Mouse (Mus musculus) thymus, postnatal 36 days (tissue): Measurements from ENCODE around the gene Nsmce1.
A peak's percentile ranks its signal among the peaks of the same experiment; 100 is the strongest.

ENCODE experiments used
- DNase-seq, 2 experiments: peaks; one replicate each; pipeline ENCODE4 v3.0.0; 2022; ENCODE audit warnings: mixed read lengths in 2 of 2

Gene Nsmce1

DNA sequence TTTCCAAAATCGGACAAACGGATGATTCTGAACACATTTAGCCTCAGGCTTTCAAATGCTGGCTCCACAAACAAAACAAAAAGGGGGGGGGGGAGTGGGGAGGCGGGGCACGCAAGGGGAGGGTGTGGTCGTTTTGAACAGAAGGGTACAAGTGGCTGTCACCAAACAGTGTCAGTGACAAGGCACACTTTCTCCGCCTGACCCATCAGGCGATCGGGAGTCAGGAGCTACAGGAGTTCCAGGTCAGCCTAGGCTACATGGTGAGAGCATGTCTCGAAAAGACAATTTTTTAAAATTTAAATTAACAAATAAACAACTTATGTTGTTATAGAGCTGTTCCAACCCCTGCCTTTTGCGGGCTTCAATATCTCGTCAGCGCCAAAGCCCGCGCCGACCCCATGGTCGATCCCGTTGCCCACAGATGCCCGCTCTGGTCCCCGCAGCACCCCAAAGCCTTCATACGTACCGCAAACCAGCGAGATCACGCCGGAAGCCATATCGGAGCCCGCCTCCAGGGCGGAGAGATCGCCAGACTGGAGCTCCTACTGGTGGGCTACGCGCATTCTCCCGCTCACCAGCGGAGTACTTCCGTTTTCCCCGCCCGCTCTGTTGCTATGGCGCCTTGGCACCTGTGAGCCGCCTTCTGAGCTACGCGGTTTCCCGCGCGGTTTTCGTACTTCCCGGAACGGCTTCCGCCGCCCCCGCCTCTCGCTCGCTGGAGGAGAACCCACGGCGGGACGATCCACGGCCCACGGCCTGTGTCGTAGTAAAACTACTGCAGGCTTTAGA lies at the start of gene Nsmce1:
Nsmce1 (minus strand) TSS at position 650 of the 789 bp plus-strand sequence.
- peak; percentile 97 to 99 for DNase-seq

DNA sequence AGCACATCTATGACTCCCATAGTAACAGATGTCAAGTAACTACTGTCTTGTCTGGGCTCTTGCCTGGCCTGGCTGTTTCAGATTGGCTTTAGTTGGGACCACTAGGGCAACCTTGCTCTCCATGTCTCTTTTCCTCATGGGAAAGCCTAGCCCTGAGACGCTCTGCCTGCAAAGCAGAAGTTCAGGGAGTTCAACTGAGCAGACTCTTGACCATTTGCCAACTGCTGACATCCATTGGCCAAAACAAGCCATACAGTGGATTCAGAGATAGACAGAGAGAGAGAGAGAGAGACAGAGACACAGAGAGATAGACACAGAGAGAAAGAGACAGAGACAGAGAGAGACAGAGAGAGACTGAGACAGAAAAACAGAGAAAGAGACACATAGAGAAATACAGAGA lies 49.6 kb upstream of the Nsmce1 start:
- no peak for DNase-seq

DNA sequence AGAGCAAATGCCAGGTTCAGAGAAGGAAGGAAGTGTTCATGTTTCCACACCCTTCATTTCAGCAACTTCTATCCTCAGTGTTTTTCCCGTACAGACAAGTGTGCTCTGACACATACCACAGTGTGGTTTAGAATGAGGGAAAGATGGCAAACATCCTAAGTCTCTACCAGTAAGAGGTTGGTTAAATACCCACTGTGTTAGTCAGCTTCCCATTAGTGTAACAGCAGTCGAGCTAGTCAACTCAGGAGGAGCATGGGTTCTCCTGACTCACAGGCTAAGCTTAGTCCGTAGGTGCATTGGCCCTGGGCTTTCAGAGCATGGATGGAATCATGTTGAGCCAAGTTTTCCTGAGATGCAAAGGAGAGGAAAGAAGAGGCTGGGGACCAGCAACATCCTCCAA lies 48.0 kb upstream of the Nsmce1 start:
- DNase-seq, result no peak

DNA sequence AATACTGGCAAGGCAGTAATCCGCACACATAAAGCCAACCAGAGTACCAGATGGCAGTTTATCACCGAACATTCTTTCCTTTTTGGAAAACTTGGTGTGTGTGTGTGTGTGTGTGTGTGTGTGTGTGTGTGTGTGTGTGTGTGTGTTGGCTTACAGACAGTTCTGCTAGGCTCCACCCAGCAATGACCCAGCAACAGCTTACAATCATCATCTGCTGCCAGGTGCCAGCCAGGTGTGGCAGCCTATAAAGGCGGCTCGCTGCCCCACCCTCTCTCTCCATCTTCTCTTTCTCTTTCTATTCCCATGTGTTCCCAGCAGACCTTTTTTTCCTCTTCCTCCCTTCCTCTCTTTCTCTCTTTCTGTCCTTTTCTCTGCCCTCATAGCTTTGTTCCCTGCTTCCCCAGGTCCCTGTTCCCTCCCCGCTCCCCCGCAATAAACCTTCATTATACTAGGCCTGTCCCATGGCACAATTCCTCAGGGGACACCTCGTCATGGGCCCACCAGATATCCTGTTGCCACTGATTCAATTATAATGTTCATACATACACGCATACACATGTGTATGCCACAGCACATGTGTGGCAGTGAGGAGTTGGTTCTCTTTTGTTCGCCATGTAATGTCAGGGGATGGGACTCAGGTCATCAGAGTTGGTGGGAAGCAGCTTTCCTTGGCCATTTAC lies 36.6 kb upstream of the Nsmce1 start:
- no peak for DNase-seq

DNA sequence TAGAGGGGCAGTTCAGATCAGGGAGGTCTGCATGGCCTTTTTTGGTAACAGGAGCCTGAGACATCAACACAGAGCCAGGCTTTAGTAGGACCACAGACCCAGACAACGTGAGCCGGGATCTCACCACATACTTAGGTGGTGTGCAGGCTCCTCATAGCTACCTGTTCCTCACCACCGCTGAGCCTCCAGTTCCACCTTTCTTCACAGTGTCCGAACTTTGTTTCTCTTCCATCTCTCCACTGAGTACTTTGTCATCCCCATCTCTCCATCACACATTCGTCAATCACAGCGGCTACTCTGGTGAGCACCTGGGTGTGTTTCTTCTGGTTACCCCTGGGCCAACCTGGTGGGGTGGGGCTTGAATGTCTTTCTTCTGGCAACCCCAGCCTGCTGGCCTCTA lies 35.8 kb upstream of the Nsmce1 start:
- DNase-seq, result no peak

DNA sequence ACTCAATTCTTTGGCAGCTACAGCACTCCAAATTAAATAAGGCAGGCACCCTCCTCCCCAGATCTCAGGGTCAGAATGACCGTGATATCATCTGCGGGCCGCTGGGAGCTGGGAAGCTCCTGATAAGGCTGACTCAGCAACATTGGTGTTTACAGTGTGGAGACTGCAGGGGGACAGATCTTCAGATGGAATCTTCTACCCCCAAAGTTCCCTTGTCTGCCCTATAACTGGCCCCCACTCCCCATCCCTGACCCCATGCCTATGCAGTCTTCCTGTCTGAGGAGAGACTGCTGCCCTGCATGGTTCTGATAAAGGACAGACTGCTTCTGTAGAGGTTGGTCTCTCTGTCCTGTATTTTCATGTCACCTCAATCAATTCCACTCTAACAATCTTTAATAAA lies 31.7 kb upstream of the Nsmce1 start:
- DNase-seq, result no peak

DNA sequence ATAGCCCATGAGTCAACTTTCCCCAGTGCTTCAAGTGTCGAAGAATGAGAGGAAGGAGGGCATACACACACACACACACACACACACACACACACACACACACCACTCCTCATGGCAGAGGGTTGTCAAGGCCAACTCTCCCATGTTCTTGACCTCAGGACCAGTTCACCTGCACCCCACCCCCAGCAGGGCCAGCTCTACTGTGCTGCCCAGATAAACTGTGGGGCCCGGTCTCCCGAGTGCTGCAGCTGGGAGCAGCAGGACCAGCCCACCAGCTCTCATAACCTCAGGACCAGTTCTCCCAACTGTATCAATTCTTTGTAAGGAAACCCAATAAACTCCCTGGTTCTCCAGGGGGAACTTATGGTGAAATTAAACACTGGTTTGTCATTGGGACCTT lies 28.3 kb upstream of the Nsmce1 start:
- DNase-seq, result no peak

DNA sequence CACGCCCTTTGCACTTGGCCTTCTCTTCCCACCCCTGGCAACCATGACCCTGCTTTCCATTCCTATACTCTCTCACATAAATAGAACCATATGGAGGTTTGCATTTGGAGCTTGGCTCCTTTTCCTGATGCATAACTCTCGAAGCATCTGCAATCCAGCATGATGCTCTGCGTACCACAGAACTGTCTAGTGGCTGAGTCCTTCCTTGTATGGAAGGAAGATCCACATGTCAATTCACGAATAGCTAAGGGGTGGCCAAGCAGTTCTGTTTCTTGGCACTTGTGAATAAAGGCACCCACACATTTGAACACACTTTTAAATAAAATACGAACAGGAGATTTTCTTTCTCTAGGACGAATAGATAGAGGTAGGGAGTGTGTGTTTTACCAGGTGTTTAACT lies 26.1 kb upstream of the Nsmce1 start:
- no peak for DNase-seq

DNA sequence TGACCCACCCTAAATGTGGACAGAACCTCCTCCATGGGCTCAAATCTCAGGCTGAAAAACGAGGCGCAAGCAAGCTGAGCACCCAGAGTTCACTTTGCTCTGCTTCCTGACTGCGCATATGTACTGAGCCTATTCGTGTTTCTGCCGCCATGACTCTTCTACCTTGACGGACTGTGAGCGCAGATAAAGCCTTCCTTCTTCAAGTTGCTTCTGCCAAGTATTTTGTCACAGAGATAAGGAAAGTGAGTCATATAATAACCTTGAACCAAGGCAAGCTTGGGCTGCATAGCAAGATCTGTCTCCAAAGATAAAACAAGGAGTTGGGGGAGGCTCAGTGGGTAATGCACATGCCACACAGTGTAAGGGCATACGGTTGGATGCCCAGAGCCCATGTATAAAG lies 25.3 kb upstream of the Nsmce1 start:
- DNase-seq, result no peak

DNA sequence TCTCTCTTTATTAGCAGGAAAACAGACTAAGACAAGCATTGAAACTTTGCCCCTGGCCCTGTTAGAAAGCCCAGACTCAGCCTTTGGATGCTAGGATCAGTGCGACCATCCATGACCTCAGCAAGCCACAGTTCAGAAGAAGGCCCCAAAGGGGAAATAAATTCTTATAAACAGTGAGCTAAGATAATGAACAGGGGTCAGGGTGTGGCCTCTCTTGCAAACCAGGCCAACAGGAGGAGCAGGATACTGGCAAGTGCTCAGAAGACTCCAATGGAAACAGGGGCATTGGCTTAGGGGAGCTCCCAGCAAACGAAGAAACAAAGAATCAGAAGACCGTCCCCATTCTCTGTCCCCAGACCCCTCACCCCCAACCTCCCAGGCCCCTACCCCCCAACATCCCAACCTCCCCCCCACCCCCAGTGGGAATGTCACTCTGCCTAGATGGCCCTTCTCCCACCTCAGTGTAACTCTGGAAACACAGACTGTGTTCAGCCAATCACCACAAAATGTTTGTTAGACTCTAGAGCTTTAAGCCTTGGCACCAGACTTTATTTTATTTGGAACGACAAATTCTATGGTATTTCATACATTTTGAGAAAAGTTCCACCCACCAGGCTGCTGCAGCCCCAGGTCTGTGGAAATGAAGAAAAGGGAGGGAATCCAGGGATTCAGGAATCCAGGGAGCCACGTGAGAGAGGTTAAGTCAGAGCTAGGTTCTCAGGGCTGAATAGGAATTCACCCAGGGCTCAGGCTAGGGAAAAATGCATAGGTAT lies 23.9 kb upstream of the Nsmce1 start:
- no peak for DNase-seq

DNA sequence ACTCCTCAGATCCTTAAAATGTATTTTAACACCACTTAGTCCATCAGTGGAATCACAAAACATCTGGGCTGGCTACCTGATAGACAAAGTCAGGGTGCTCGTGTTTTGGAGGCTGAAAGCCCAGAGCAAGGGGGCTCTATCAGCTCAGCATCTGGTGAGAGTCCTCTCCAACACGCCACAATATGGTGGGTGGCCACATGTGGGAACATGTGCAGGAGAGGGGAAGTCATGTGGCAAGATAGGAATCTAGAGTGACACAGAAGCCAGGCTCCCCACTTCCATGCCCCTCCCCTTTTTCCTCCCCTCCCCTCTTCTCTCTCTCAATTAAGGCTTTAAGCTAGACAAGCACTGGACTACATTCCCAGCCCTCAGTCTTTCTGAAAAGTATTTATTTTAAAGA lies 20.5 kb upstream of the Nsmce1 start:
- DNase-seq, result peak in 1 of 2 experiments; percentile 39

DNA sequence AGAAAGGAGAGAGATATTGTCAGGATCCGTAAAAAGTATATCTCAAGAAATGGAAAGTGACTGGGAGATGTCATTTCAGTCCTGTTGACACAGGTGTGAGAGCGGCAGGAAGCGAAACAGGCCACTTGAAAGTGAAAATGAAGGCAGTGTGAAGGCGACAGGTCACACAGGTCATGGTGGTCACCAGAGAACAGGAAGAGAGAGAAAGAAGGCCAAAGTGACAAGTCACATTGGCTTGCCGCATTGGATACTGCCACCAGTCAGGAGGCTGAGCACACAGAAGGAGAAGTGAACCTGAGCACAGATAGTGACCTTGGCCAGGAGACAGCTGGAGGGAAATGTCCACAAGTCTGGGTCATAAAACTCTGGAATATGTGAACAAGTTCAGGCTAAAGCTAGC lies 20.0 kb upstream of the Nsmce1 start:
- DNase-seq, result no peak

DNA sequence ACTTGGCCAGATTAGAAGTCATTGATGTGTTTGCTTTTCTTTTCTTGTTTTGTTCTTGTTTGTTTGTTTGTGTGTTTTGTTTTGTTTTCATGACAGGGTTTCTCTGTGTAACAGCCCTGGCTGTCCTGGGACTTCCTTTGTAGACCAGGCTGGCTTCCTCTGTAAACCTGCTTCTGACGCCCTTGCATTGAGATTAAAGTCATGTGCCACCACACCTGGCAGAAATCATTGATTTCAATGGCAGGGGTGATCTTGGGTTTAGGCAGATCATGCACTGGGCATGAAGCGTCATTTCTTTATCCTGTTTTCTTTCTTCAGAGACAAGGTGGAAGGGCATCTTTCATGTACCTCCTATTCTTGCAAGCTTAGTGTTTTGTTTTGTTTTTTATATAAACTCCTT lies 15.9 kb upstream of the Nsmce1 start:
- DNase-seq, result no peak

DNA sequence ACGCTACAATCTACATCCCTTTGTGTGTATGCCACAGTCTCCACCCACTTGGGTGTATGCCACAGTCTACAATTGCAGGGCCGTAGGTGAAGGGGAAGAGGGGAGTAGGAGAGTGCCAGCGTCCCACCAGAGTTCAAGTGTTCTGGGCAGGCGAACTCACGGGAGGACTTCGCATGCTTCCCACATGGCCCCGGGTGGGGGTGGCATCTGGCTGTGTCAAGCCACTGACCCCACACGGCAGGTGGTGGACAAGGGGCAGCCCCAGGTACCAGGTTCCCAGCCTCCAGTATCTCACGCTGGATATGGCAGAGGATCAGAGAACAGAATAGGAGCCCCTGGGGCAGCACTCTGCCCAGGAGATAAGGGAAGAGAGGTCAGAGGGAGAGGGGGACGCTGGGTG lies 14.2 kb upstream of the Nsmce1 start:
- no peak for DNase-seq

DNA sequence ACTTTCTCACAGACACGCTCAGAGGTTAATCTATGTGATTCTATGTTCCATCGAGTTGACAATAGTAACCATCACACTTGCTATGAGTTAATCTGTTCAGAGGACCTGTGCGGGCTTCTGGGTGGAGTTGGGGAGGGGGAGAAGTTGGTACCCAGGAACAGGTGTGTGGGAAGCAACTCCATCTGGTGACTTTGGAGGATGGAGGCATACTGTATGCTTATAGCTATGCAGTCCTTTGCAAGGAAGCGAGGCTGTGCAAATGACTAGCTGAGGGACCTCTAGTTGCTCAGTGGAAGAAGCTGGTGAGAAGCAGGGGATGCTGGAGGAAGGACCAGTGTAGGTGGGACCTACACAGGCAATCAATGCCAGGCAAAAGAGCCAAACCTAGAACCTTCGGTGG lies 13.2 kb upstream of the Nsmce1 start:
- no peak for DNase-seq

DNA sequence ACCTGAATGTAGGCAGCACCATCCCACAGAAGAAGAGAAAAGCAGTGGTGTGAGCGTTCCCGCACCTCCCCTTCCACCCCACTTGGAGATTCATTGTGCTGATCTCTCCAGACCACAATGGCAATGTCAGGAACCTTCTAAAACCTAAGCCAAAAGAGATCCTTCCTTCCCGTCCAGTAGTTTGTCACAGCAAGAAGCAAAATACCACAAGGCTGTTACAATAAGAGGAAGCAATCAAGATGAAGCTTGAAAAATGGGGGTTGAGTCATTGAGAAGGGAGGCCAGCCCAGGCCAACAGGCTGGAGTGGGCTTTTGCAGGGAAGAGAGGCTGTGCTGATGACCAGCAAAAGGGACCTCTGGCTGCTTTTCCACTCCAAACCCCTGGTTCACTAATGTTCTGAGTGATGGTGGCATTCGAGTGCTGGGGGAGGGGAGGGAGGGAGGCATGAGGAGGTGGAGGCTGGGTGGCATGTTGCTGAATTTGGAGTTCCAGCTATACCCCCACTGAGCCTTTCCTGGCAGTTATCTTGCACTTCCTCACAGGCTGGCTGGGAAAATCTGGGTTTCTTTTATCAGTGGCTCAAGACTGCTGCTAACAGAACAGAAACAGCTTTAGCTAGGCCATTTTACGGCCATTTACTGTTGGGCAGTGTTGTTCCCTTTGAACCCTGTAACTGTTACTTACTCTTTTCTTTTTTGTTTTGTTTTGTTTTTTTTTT lies 12.1 kb upstream of the Nsmce1 start:
- DNase-seq, result no peak

DNA sequence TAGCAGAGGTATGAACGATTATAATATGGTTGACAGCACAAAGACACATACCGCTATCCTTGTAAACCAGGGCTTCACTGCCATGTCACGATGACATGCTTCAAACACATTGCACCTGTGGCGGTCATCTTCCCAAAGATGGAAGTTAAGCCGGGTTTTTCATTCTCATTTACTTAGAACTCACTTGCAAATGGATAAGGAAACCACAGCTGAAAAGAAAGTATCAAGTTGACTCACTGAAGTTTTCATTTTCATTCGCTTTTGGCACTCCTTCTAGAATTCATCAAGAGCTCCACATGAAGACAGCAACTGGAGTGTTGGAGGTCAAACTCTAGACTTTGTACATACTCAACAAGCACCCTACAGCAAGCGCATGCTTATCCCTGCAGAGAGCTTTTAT lies 9.5 kb upstream of the Nsmce1 start:
- no peak for DNase-seq

DNA sequence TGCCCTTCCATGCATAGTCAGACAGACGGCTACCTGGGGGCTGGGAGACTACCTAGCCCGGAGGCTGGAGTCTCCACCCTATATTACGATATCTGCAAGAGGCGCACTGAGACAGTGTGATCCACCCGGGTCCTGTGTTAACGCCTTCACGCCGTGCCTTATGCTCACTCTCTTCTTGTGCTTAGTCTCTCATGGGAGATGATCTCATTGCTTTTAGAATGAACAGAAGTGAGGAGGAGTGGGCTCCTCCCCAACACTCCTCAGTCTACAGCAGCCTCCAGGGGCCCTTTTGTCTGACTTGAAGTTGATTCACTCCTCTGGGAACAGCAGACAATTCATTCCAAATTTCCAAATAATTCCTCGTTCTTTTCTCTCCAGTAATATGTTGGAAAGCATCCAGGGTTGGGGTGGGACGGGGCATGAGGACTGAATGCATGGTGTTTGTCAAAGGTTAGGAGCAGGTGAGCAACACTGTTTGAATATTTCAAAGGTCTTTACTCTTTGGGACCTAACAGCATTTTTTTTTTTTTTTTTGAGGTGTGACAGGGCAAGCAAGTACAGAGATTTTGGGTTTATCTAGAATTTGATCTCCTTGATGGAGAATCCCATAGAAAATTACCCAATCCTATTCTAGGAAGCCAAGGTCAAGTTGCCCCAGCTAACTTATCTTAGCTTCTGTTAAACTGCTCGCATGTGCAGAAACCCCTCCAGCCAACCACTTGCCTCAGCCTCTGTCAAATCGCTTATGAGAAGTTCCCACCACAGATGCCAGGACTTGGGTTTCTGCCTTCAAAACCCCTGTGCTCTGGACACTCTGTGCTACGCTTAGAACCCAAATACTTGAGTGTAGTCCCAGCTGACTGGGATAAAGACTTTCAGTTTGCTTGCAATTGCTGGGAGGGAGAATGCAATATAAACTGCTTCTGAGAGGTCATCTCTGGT lies 8.8 kb upstream of the Nsmce1 start:
- DNase-seq, result no peak

DNA sequence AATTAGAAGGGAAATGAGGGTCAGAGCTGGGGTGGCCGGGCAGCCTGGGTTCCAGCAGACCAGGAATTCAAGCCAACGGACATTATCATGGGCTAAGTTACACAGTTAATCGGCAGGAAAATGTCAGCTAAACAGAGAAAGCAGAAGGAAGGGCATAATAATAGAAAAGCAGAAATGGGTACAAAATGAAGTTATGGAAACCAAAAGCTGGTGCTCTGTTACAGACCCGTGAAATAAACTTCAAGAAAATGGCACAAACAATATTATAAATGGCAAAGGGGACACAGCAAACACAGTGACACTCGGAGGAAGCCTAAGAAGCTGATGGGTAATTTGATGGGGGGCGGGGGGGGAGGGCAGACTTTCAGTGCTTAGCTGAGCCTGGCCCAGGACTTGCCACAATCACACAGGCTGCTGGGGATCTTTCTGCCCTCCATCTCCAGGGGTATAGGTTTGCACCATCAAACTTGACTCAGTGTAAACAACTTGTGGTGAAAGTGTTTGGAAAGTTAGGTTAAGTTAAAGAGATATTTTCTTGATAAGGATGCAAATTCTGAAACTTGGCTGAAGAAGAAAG lies 4.6 kb upstream of the Nsmce1 start:
- DNase-seq, result no peak

DNA sequence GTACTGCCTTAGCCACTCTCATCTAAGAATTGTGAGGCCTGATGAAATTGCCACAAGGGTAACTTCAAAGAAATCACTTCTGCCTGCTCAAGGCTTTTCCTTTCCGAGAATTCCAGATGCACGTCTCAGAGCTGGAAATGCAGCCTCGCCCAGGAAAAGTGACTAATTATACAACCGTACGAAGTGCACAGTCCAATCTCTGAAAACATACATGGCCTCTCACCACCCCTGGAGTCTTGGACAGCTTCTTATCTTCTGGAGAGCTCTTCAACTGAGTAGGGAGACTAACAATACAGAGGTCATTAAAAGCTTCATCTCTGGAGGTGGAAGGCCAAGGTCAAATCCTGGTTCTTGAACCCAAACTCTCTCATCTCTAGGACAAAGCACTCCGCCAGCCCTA lies 1.2 kb upstream of the Nsmce1 start:
- DNase-seq, result no peak

DNA sequence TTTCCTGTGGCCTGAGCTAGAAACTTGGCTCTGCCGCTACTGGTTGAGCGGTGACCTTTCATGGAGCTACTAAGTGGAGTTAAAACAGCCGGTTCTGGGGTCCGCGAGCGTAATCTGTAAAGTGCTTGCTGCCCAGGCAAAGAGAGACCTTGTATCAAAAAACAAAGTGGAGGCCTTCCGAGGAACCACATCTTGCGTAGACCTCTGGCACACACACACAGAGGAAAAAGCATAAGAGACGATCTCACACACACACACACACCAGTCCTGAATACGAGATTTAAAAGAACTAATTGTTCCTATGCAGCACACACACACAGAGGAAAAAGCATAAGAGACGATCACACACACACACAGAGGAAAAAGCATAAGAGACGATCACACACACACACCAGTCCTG lies 364 bp upstream of the Nsmce1 start:
- DNase-seq, result no peak

DNA sequence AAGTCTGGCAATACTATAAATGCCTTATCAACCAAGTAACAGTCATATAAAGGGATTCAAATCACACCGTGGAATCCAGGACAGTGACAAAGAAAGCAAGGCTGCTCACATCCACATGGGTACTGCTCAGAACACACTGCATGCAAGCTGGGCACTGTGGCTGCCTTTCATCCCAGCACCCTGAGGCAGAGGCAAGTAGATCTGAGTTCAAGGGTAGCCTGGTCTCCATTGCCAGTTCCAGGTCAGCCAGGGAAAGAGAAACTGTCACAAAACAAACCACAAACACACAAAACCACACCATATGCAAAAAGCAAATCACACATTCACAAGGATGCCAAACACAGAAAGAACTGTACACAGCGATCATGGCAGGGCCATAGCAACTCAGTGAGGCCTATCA lies 1.8 kb downstream of the Nsmce1 start:
- no peak for DNase-seq
